Mouse (Mus musculus) megakaryocyte progenitor cell, adult 5-6 weeks (primary cell): Measurements from ENCODE around the gene Prss32. TPM values are rescaled to one million over a fixed set of nuclear protein-coding genes. Genes with fewer than 3 reads are reported as not detected.

ENCODE experiments used
- ATAC-seq: replicated peaks from 2 replicates; pipeline ENCODE4 v1.8.0; 2016; ENCODE audit warnings: mild to moderate bottlenecking, moderate TSS enrichment, inconsistent platforms; ENCODE audit not compliant: poor library complexity
- total RNA-seq, 2 experiments: library from RNA; stranded (forward) in 1 of 2; stranded (reverse) in 1 of 2; fragments of 157-497, 149-512 nt in 1 of 2; fragments of 200-1000 nt in 1 of 2; gene quantifications; 2 replicates each; pipeline versions ENCODE4 v1.2.3 to v1.2.4; 2015 to 2017

The Prss32 gene
- total RNA-seq (2015) (not detected in 2 replicates), total RNA-seq (2017) (not detected in 2 replicates)

GRCm38 (mm10) chr17:23843812-23844273, at the start of gene Prss32, which contains the start of gene Prss41:
Gene Prss32, plus strand, starts transcription at chr17:23843855.
Gene Prss41, minus strand, starts transcription at chr17:23844172.
- ATAC-seq, result peak; percentile 84

DNA sequence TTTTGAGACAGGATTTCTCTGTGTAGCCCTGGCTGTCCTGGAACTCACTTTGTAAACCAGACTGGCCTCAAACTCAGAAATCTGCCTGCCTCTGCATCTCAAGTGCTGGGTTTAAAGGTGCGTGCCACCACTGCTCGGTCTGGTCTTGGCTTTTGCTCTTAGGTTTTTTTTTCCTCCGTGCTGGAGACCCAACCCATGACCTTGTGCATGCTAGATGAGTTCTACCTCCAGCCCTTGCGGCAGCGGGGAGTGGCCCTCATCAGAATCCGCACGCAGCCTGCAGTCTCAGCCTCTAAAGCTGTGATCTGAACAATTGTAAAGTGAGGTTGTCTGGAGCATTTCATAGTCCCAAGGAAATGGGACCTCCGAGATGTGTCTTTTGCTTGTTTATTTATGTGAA, 48.3 kb upstream of the Prss32 start:
- ATAC-seq, result no peak

GRCm38 (mm10) chr17:23797316-23797715, 46.3 kb upstream of the Prss32 start:
- ATAC-seq, result peak; percentile 46

DNA sequence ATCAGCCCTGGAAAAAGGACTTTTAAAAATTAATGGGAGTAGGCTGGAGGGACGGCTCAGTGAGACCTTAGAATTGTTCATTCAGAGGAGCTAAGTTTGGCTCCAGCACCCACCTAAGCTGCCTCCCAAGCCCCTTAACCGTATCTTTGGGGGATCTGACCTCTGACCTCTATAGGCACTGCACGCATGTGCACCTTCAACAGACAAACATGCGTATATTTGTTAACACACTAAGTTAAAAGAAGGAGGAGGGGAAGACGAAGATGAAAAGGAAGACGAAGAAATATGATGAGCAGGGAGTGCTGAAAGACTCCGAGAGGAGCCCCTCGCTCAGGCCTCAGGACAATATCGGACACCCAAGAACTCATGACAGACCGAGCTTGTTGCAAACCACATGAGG, 42.0 kb upstream of the Prss32 start:
- no peak for ATAC-seq

- ATAC-seq, result peak; percentile 90
Observed at GRCm38 (mm10) chr17:23802746-23803365, 40.8 kb upstream of the Prss32 start.

- ATAC-seq, result peak; percentile 41
Observed at GRCm38 (mm10) chr17:23803366-23804041, 40.2 kb upstream of the Prss32 start.

GRCm38 (mm10) chr17:23804426-23805085, 39.1 kb upstream of the Prss32 start:
- ATAC-seq, result no peak

GRCm38 (mm10) chr17:23806867-23807266, 36.8 kb upstream of the Prss32 start:
- peak; percentile 7 for ATAC-seq

DNA sequence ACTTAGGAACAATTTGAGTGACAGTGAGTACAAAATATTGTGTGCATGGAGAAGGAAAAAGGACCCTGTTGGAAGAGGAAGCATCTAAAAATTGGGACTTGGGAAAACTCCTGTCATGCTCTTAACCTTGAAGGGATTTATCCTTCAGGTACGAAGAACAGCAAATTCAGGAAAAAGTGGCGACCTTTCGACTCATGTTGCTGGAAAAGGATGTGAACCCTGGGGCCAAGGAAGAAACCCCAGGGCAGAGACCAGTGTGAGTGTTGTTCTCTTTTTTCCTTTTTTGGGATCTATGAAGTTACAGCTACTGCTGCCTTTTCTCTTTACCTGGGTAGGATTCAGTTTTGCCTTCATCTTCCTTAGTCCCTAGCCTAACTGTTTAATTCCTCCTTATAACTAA, 35.7 kb upstream of the Prss32 start:
- no peak for ATAC-seq

DNA sequence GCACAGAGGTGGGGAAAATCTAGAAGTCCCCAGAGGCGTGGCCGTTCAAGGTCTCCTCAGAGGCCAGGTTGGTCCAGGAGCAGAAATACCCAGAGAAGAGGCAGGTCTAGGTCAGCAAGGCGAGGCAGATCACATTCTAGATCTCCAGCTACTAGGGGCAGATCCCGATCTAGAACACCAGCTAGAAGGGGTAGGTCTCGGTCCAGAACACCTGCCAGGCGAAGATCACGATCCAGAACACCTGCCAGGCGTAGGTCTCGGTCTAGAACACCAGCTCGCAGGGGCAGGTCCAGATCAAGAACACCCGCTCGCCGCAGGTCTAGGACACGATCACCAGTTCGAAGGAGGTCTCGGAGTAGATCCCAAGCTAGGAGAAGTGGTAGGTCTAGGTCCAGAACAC, 28.0 kb upstream of the Prss32 start:
- no peak for ATAC-seq

GRCm38 (mm10) chr17:23818579-23818978, 25.1 kb upstream of the Prss32 start:
- no peak for ATAC-seq

GRCm38 (mm10) chr17:23819235-23819634, 24.4 kb upstream of the Prss32 start:
- ATAC-seq, result no peak

DNA sequence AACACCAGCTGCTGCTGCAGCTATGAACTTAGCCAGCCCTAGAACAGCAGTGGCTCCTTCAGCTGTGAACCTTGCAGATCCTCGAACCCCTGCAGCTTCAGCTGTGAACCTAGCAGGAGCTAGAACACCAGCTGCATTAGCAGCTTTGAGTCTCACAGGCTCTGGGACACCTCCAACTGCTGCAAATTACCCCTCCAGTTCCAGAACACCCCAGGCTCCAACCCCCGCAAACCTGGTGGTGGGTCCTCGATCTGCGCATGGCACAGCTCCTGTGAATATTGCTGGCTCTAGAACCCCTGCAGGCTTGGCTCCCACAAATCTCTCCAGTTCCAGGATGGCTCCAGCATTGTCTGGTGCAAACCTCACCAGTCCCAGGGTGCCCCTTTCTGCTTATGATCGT, 22.9 kb upstream of the Prss32 start:
- ATAC-seq, result no peak

DNA sequence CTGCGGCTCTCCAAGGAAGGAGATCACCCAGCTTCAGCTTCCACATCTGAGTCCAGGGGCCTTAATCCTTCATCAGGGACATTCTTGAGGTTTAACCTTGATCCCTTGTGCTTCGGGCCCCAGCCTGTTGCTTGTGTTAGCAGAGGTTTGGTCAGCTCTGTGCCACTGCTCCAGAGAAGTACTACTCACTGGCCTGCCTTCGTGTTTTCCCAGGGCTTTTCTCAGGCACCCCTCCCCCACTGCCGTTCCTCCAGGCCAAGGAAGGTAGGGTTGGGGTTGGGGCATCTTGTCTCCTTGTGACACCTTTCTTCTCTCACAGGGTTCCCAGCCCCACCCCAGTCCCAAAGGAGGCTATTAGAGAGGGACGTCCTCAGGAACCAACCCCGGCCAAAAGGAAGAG, 21.6 kb upstream of the Prss32 start:
- no peak for ATAC-seq

- no peak for ATAC-seq
Observed at GRCm38 (mm10) chr17:23823018-23823417, 20.6 kb upstream of the Prss32 start.

GRCm38 (mm10) chr17:23823614-23824013, 20.0 kb upstream of the Prss32 start:
- ATAC-seq, result no peak

- no peak for ATAC-seq
Observed at GRCm38 (mm10) chr17:23825591-23825990, 18.1 kb upstream of the Prss32 start.

DNA sequence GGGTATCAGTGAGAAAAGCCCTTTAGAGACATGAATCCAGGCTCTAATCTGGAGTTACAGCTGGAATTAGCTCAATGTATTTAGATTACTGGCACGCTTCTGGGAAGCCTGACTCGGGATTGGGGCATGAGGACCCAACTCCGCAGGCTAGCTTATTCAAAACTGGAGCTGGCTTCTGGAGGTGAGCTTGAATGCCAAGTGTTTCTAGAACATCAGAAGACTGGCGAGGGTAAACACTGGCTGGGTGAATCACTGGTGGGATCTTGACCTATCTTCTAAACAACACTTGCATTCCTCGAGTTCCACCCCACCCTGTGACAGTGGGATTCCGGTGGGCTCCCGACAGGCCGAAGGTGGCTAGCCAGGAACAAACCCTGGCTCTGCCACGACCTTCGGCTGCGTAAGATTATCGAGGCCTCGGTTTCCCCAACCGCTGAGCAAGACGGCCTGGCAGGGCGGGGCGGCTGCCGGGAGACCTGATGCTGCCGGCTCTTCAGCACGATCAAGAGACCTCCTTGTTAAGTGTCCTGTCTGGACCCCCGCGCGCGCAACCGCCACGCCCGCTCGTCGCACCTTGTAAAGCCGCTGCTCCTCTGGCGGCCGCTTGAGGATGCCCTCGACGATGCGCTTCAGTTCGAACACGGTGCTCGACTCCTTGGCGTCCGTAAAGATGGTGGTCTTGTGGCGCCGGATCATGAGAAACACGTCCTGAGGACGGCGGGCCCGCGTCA, 15.2 kb upstream of the Prss32 start:
- ATAC-seq, result peak; percentile 28

DNA sequence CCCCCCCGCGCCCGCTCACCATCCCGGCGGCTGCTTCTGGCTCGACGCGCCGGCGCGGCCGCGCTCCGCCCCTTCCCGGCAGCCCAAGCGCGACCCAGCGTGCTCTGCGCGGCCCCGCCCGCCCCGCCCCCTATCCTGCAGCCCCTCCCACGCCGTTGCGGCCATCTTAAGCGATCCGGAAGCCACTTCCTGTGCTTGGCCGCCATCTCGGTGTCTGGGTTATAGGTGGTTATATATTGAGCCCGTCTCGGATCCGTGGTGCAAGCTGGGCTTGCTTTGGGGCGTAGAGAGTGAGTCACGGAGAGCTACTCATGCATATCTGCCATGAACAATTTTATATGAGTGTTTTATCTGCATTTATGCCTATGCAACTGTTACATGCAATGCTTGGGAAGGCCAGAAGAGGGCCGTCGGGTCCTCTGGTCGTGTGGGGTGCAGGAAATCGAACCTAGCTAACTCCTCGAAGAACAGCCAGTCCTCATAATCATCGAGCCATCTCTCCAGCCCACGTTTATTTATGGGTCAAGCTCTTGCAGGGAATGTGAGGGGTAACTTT, 14.5 kb upstream of the Prss32 start, which contains the start of gene Elob:
TSS of gene Elob (minus strand) at position 73 of the 556 bp plus-strand sequence.
- ATAC-seq, result peak; percentile 88

GRCm38 (mm10) chr17:23831201-23831600, 12.5 kb upstream of the Prss32 start:
- no peak for ATAC-seq
